8 mouse cellular contexts compared by ENCODE assay signal in the genomic region with DNA sequence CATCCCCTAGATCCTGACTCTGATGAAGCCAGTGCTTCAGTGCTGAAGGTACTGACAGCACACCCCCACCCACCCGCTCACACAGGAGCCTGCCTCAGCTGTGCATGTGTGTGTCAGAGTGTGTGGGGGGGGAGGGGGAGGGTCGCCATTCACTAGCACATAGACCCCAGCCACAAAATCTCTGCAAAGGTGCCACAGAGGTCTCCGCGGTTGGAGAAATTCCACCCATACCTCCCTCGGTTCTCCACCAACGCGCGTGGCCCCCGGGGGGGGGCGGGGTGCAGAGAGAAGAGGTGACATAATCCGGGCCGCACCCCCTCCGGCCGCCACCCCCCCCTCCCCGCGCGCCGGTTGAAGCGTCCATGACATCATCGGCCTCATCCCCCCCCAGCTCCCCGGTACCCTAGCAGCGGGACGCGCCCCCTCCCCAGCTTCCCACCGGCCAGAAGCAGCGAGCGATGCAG. TPM values are rescaled to one million over a fixed set of nuclear protein-coding genes. Genes with fewer than 3 reads are reported as not detected.
DNase-seq lines count a peak whose midpoint lies in the region; ATAC-seq and TF ChIP-seq lines count a peak whose summit lies in the region.

No protein-coding gene starts in this region.

- peak; percentile 35 for DNase-seq in kidney, adult 11 months
- no peak for DNase-seq in kidney, postnatal 36 days
- DNase-seq in ES-E14 (ENCODE audit: low read depth, low spot score), result no peak
- no peak for DNase-seq in embryonic facial prominence, embryonic 14.5 days (ENCODE audit: low spot score)
- DNase-seq in adrenal gland, postnatal 25 days, result no peak
- DNase-seq in left cerebral cortex, postnatal 36 days (ENCODE audit: low spot score in 2 of 2), result no peak

- peaks cover 0 to 5% of the 10 kb centered on the region in 2 experiments; a peak in 2 of 4 replicates for H3K4me1 ChIP-seq in ES-E14 (ENCODE audit: control insufficient read depth in 2 of 2, insufficient read depth in 2 of 2, low read length in 2 of 2, poor library complexity in 1 of 2)
- H3K4me1 ChIP-seq in embryonic facial prominence, embryonic 14.5 days (ENCODE audit: control insufficient read depth, insufficient read depth, low read length), result peaks cover 9% of the 10 kb centered on the region; the same call in 1 of the 2 replicates
- H3K4me1 ChIP-seq in limb, embryonic 12.5 days (replicated peaks), result peaks cover 15% of the 10 kb centered on the region
- peaks cover 10% of the 10 kb centered on the region for H3K4me1 ChIP-seq in olfactory bulb, adult 2 months (ENCODE audit: control insufficient read depth, insufficient read depth, low read length)

- peak overlapping the region; percentile 85 for H3K9ac ChIP-seq in ES-E14 (ENCODE audit: insufficient read depth, low read depth, low read length, poor library complexity, severe bottlenecking)
- H3K9ac ChIP-seq in embryonic facial prominence, embryonic 14.5 days (ENCODE audit: low read depth, low read length), result peak overlapping the region; percentile 74
- H3K9ac ChIP-seq in limb, embryonic 12.5 days (replicated peaks), result peak overlapping the region; percentile 69

- no peak overlapping the region for H3K27ac ChIP-seq in ES-E14 (ENCODE audit: insufficient read depth, low read depth, low read length, poor library complexity, severe bottlenecking)
- H3K27ac ChIP-seq in embryonic facial prominence, embryonic 14.5 days (replicated peaks; ENCODE audit: low read depth, low read length), result no peak overlapping the region
- H3K27ac ChIP-seq in limb, embryonic 12.5 days, result no peak overlapping the region
- 0 out of 2 replicates have a peak overlapping the region, but pooled peaks have one; percentile 4 for H3K27ac ChIP-seq in olfactory bulb, adult 2 months (ENCODE audit: insufficient read depth, low read depth, low read length)

- no peaks in the 10 kb centered on the region for H3K9me3 ChIP-seq in ES-E14 (ENCODE audit: control insufficient read depth, insufficient read depth, low read depth, low read length)
- no peaks in the 10 kb centered on the region for H3K9me3 ChIP-seq in embryonic facial prominence, embryonic 14.5 days (ENCODE audit: control insufficient read depth, low read length)
- no peaks in the 10 kb centered on the region for H3K9me3 ChIP-seq in limb, embryonic 12.5 days

- ATAC-seq in embryonic facial prominence, embryonic 14.5 days (ENCODE audit: low read depth), result peak; percentile 59
- ATAC-seq in limb, embryonic 12.5 days (ENCODE audit: insufficient number of reproducible peaks, insufficient read depth, low FRiP score, low TSS enrichment, low read depth), result peak; percentile 48; the same call in 1 of the 2 replicates

- 1% methylated on average over 15 of the region's 27 CpGs for WGBS in embryonic facial prominence, embryonic 14.5 days
- WGBS in limb, embryonic 12.5 days, result 0% methylated on average over 11 of the region's 27 CpGs
- whole genome bisulfite sequencing in olfactory bulb, adult 2 months, result 0% methylated on average over 27 of the region's 27 CpGs

- H3K36me3 ChIP-seq in ES-E14 (ENCODE audit: control insufficient read depth, insufficient read depth, low read length, poor library complexity, severe bottlenecking), result no peaks in the 10 kb centered on the region
- H3K36me3 ChIP-seq in embryonic facial prominence, embryonic 14.5 days (ENCODE audit: control insufficient read depth, insufficient read depth, low read length), result no peaks in the 10 kb centered on the region
- no peaks in the 10 kb centered on the region for H3K36me3 ChIP-seq in limb, embryonic 12.5 days

- H3K4me3 ChIP-seq in ES-E14 (ENCODE audit: insufficient read depth in 1 of 2, low read depth in 1 of 2, low read length in 2 of 2, poor library complexity in 1 of 2, severe bottlenecking in 1 of 2), result peak overlapping the region; percentile 92 to 98
- peak overlapping the region; percentile 76 for H3K4me3 ChIP-seq in embryonic facial prominence, embryonic 14.5 days (ENCODE audit: low read depth, low read length)
- H3K4me3 ChIP-seq in limb, embryonic 12.5 days (replicated peaks), result peak overlapping the region; percentile 69
- H3K4me3 ChIP-seq in olfactory bulb, adult 2 months (ENCODE audit: insufficient read depth, low read depth, low read length), result peak overlapping the region; percentile 87

- peak overlapping the region; percentile 96 for H3K4me2 ChIP-seq in embryonic facial prominence, embryonic 14.5 days (ENCODE audit: low read depth, low read length)
- H3K4me2 ChIP-seq in limb, embryonic 12.5 days, result peak overlapping the region; percentile 96

- peaks cover 6% of the 10 kb centered on the region for H3K27me3 ChIP-seq in embryonic facial prominence, embryonic 14.5 days (replicated peaks; ENCODE audit: control insufficient read depth, insufficient read depth, low read length)
- peaks cover 44% of the 10 kb centered on the region for H3K27me3 ChIP-seq in limb, embryonic 12.5 days

- no peak for TF ChIP-seq POLR2A in olfactory bulb, adult 2 months (IDR thresholded peaks at IDR 0.05; ENCODE audit: insufficient read depth, low read depth, low read length)

- TF ChIP-seq CTCF in olfactory bulb, adult 2 months (IDR thresholded peaks at IDR 0.05; ENCODE audit: insufficient read depth, low read depth, low read length), result no peak

- intact Hi-C loops in left cerebral cortex, postnatal 36 days (cut with DNase I), result loop anchor here (2.0 kb wide), 1 partner anchor 15 kb away; no protein-coding TSS in a partner anchor

- in situ Hi-C loops in ES-E14 (cut with MboI; ENCODE audit: low sequenced_read_pairs in 2 of 2, unreplicated experiment in 2 of 2), result no loop called here

TF ChIP-seq in ES-E14, 5 proteins besides CTCF, POLR2A, EP300 and RAD21:
- TF ChIP-seq MAFK (IDR thresholded peaks at IDR 0.05; ENCODE audit: insufficient read depth, low read depth, low read length) (no peak), ZC3H11A (IDR thresholded peaks at IDR 0.05; ENCODE audit: borderline replicate concordance, low read depth, low read length) (no peak), ZNF384 (IDR thresholded peaks at IDR 0.05; ENCODE audit: low read depth, low read length) (no peak), HCFC1 (IDR thresholded peaks at IDR 0.05; ENCODE audit: borderline replicate concordance, insufficient read depth, low read length) (no peak), CHD2 (IDR thresholded peaks at IDR 0.05; ENCODE audit: low read depth, low read length) (no peak)

RNA-seq across cellular contexts. Expression of a gene that starts 0.4 kb away (rescaled TPM):
- 3.4 and 4.4 TPM in 2 replicates for total RNA-seq in ES-E14 (2012; rRNA removed)
- 1.6 and 1.8 TPM in 2 replicates for polyA plus RNA-seq in embryonic facial prominence, embryonic 14.5 days (2014; fragmentation: Nextera tagmentation; extraction: Ambion mirVana)
- 5.4 and 5.7 TPM in 2 replicates for polyA plus RNA-seq in limb, embryonic 12.5 days (2016; fragmentation: Nextera tagmentation; extraction: Ambion mirVana)
- not detected in 2 replicates for polyA plus RNA-seq in olfactory bulb, adult 2 months (2012; ENCODE audit: insufficient read depth, insufficient read length, low replicate concordance, missing spikeins)
- 16.8 and 19.5 TPM in 2 replicates for total RNA-seq in adrenal gland, postnatal 25 days (2021)
- 100 to 1,000 TPM; 183 to 206 TPM for total RNA-seq in left cerebral cortex, postnatal 36 days (2021)

RNA-seq across cellular contexts. Expression of a gene that starts 12.4 kb away (rescaled TPM):
- total RNA-seq in ES-E14 (2012; rRNA removed), result 5.0 and 5.8 TPM in 2 replicates
- polyA plus RNA-seq in embryonic facial prominence, embryonic 14.5 days (2014; fragmentation: Nextera tagmentation; extraction: Ambion mirVana), result 9.9 and 14.2 TPM in 2 replicates
- 15.6 and 16.0 TPM in 2 replicates for polyA plus RNA-seq in limb, embryonic 12.5 days (2016; fragmentation: Nextera tagmentation; extraction: Ambion mirVana)
- polyA plus RNA-seq in olfactory bulb, adult 2 months (2012; ENCODE audit: insufficient read depth, insufficient read length, low replicate concordance, missing spikeins), result not detected in 2 replicates
- total RNA-seq in adrenal gland, postnatal 25 days (2021), result 7.5 and 7.9 TPM in 2 replicates
- total RNA-seq in left cerebral cortex, postnatal 36 days (2021), result 10 to 100 TPM in 1 of 2 experiments, 1 to 10 TPM in 1; 9.7 to 11.3 TPM

RNA-seq across cellular contexts. Expression of a gene that starts 12.4 kb away (rescaled TPM):
- 22.0 and 22.2 TPM in 2 replicates for total RNA-seq in ES-E14 (2012; rRNA removed)
- polyA plus RNA-seq in embryonic facial prominence, embryonic 14.5 days (2014; fragmentation: Nextera tagmentation; extraction: Ambion mirVana), result 14.7 and 15.4 TPM in 2 replicates
- 18.7 and 20.3 TPM in 2 replicates for polyA plus RNA-seq in limb, embryonic 12.5 days (2016; fragmentation: Nextera tagmentation; extraction: Ambion mirVana)
- polyA plus RNA-seq in olfactory bulb, adult 2 months (2012; ENCODE audit: insufficient read depth, insufficient read length, low replicate concordance, missing spikeins), result not detected in 2 replicates
- total RNA-seq in adrenal gland, postnatal 25 days (2021), result 8.9 and 14.0 TPM in 2 replicates
- 1 to 10 TPM; 7.7 to 8.9 TPM for total RNA-seq in left cerebral cortex, postnatal 36 days (2021)

RNA-seq across cellular contexts. Expression of a gene that starts 22.2 kb away (rescaled TPM):
- total RNA-seq in ES-E14 (2012; rRNA removed), result 60.1 and 62.4 TPM in 2 replicates
- polyA plus RNA-seq in embryonic facial prominence, embryonic 14.5 days (2014; fragmentation: Nextera tagmentation; extraction: Ambion mirVana), result 55.9 and 63.8 TPM in 2 replicates
- polyA plus RNA-seq in limb, embryonic 12.5 days (2016; fragmentation: Nextera tagmentation; extraction: Ambion mirVana), result 49.4 and 54.5 TPM in 2 replicates
- polyA plus RNA-seq in olfactory bulb, adult 2 months (2012; ENCODE audit: insufficient read depth, insufficient read length, low replicate concordance, missing spikeins), result not detected in 2 replicates
- total RNA-seq in adrenal gland, postnatal 25 days (2021), result 226 and 231 TPM in 2 replicates
- total RNA-seq in left cerebral cortex, postnatal 36 days (2021), result 100 to 1,000 TPM in 1 of 2 experiments, 10 to 100 TPM in 1; 97.9 to 102 TPM

RNA-seq across cellular contexts. Expression of a gene that starts 25.2 kb away (rescaled TPM):
- 55.0 and 83.4 TPM in 2 replicates for total RNA-seq in ES-E14 (2012; rRNA removed)
- 90.4 and 98.7 TPM in 2 replicates for polyA plus RNA-seq in embryonic facial prominence, embryonic 14.5 days (2014; fragmentation: Nextera tagmentation; extraction: Ambion mirVana)
- 142 and 148 TPM in 2 replicates for polyA plus RNA-seq in limb, embryonic 12.5 days (2016; fragmentation: Nextera tagmentation; extraction: Ambion mirVana)
- polyA plus RNA-seq in olfactory bulb, adult 2 months (2012; ENCODE audit: insufficient read depth, insufficient read length, low replicate concordance, missing spikeins), result not detected in 2 replicates
- 23.8 and 28.0 TPM in 2 replicates for total RNA-seq in adrenal gland, postnatal 25 days (2021)
- total RNA-seq in left cerebral cortex, postnatal 36 days (2021), result 10 to 100 TPM; 39.5 to 42.1 TPM
